Mouse (Mus musculus) kidney, adult 9 months (tissue): ENCODE measurements around the gene Pelp1.

Experiments used
- DNase-seq: peaks from one replicate; pipeline ENCODE4 v3.0.0; 2022

The Pelp1 gene

GRCm38 (mm10) chr11:70419486-70419885 is 9.7 kb upstream of the Pelp1 start:
- DNase-seq, result no peak

- DNase-seq, result no peak
These were observed 8.4 kb upstream of the Pelp1 start for GRCm38 (mm10) chr11:70418199-70418598.

DNA sequence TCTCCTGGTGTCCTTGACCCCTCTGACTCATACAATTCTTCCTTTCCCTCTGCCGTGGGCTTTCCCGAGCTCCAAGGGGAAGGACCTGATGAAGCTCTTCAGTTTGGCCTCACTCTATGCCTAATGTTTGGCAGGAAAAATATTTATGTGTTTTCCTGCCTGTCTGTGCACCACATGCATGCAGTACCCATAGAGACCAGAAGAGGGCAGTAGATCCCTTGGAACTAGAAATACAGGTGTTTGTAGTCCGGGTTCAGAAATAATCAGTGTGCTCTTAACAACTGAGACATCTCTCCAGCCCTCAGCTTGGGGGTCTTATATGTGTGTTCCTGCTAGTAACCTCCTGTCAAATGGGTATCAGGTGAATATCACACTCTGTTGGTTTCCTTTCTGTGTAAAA is 4.1 kb upstream of the Pelp1 start:
- DNase-seq, result peak; percentile 90

DNA sequence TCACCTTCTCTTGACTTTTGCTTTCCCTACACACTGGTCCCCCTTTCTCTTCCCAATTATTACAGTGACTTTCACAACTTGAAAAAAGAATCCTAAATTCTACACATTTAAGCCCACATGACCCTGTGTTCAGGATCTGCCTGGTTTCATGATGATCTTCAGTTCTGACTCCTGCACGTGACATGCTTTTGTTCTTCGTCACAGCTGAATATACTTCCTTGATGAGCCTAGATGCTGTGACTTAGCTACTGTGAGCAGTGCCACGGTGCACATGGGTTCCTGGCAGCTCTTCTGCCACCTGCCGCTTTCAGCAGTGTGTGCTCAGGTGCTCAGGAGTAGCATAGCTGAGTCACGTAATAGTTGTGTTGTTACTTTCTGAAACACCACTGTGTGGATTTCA is 2.8 kb upstream of the Pelp1 start:
- no peak for DNase-seq

- DNase-seq, result no peak
These were observed 439 bp upstream of the Pelp1 start for GRCm38 (mm10) chr11:70410297-70410643.

DNA sequence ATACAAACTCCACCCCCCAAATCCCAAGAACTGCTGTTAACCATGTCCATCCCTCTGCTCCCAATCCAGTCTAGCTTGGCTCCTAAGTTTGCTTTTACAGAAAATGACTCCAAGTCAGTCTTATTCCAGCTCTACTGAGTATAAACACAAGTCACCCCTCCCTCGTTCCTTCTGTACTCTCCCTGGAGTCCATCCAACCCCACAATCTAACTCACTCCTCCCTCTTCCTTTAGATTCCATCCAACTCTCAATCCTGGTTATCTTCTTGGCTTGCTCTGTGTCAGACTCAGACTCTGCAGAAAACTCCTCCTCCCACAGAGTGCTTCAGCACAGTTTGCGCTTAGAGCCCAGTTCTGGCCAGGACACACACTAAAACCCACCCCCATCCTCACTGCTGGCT is 6.2 kb downstream of the Pelp1 start:
- no peak for DNase-seq

DNA sequence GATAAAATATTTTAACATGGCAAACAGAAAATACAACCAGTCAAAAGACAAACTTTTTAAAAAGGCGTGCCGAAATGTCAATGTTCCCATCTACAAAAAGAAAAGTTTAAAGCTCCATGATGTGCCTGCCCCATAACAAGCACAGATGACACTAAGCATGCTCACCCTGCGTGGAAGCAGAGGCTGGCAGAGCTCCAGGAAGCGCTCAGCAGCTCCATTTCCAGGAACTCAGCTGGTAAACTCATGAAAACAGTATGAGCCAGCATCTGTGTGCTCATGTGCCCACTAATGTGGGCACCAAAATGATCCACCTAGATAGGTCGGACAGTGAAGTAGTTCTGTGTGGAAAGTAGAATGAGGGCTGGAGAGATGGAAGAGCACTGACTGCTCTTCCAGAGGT is 20.4 kb downstream of the Pelp1 start:
- DNase-seq, result no peak

DNA sequence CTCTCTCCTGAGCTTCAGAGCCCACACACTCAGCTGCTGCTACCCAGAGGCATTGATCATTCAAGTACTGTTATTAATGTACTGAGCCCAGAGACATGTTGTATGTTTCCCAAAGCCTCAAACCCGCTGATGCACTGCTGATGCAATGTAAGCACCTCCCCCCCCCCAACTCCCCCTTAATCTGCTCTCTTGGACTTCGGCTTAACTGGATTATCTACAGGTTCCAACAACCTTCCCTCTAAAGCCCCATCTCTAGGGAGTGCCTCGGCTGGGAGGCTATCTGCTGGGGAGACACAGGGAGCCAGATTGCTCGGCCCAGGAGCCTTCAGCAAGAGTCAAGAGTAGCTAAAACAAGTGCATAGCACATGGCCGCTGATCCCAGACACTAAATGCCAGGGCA is 22.4 kb downstream of the Pelp1 start:
- no peak for DNase-seq

- DNase-seq, result no peak
These were observed 25.7 kb downstream of the Pelp1 start for GRCm38 (mm10) chr11:70384136-70384535.

DNA sequence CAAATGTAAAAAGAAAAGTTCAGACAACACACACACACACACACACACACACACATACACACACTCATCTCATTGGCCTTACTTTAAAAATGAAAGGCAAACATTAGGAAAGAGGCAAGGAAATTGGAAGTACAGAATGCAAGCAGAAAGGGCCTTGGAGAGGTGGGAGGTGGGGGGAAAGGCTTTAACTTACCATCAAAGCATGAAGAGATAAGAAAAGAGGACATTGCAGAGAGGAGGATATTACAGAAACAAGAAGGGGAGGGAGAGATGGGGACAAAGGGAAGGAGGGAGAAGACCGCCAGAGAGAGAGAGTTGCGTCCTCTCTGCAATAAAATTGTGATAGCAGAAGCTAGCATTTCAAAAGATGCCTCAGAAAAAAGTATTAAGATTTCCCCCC is 28.5 kb downstream of the Pelp1 start:
- DNase-seq, result no peak

DNA sequence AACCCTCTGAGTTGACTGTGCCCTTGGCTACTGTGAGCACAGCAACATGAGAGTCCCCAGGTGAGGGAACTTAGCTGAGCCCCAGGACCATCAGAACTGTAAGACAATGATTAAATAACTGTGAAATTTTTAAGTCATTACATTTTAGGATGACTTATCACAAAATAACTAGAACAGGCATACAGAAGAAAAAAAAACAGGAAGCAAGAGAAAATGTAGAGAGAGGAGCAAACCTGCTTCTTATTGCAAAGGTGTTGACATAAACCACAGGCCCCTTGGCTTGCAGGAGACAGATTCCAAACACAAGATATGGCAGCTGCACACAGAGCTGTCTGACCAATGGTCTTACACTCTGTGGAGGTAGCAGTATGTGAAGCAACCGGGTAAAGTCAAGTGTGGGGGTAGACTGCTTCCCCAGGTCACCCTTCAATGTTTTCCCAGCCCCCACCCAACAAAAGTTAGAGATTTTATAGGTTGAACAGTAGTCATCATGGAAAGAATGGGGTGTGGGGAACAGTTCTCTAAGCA is 29.3 kb downstream of the Pelp1 start:
- DNase-seq, result no peak

- no peak for DNase-seq
These were observed 33.8 kb downstream of the Pelp1 start for GRCm38 (mm10) chr11:70376054-70376453.

DNA sequence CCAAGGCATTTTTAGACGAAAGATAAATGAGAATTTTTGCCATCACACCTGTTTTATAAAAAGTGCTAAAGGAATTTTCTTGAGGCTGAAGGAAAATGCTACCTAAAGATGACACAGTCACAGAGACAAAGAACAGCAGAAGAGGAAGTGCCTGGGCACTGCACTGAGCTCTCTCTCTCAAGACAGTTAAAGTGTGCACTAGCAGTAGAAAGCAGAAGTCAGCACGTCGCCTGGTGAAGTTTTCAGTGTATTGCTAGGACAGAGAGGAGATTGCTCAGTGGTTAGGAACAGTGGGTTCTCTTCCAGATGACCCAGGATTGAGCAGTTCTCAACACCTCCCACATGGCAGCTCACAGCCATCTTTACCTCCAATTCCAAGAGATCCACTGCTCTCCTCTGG is 35.5 kb downstream of the Pelp1 start:
- DNase-seq, result no peak

- peak; percentile 81 for DNase-seq
These were observed 36.8 kb downstream of the Pelp1 start for GRCm38 (mm10) chr11:70372849-70373557.

GRCm38 (mm10) chr11:70372396-70372795 is 37.4 kb downstream of the Pelp1 start:
- no peak for DNase-seq

DNA sequence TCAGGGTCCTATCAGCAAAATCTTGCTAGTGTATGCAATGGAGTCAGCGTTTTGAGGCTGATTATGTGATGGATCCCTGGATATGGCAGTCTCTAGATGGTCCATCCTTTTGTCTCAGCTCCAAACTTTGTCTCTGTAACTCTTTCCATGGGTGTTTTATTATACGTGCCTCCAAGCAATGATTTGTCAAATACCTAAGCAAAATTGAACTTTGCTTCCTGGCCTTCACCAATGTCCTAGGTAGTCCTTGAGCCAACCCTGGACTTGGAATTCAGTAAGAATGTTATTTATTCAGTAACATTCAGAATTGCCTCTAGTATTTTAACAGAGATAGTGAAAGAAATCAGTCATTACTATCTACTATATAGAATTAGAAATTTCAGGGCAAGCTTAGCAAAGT is 41.2 kb downstream of the Pelp1 start:
- peak; percentile 69 for DNase-seq

GRCm38 (mm10) chr11:70367701-70368100 is 42.1 kb downstream of the Pelp1 start:
- peak; percentile 62 for DNase-seq

GRCm38 (mm10) chr11:70351868-70352267 is 58.0 kb downstream of the Pelp1 start, which contains the start of gene Alox15:
Gene Alox15, minus strand, starts transcription at chr11:70352031.
- DNase-seq, result no peak

DNA sequence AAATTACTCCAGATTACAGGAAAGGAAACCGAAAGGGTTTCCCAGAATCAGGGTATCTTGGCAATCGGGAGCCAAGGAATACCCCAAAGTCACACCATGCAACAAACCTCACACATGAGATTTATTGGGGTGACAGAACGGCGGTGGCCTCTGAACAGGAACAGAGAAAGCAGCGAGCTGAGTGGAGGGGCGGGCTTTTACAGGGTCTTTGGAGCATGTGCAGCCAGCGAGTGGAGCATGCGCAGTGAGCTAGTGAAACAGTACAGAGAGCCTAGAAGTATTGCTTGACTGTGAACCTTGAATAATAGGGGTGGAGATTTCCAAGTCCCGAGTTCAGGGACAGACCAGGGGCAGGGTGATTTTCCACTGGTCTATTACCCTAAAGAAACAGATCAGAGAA is 61.2 kb downstream of the Pelp1 start:
- no peak for DNase-seq

DNA sequence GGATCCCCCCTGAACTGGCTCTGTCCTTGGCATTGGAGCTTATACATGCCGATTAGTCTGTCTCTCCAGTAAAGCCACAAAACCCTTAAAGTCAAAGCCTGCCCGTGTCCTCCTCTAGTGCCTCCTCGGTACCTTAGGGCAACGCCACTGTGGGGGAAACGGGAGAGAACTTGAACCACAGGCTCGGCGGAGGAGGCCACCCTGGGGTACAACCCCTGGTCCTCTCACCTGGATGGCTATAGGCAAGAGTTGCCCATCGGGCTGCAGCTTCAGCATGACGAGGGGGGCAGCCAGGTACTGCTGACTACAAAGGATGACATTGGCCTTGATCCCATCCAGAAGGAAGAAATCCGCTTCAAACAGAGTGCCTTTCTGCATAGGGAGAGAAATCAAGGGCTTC is 62.0 kb downstream of the Pelp1 start:
- no peak for DNase-seq

DNA sequence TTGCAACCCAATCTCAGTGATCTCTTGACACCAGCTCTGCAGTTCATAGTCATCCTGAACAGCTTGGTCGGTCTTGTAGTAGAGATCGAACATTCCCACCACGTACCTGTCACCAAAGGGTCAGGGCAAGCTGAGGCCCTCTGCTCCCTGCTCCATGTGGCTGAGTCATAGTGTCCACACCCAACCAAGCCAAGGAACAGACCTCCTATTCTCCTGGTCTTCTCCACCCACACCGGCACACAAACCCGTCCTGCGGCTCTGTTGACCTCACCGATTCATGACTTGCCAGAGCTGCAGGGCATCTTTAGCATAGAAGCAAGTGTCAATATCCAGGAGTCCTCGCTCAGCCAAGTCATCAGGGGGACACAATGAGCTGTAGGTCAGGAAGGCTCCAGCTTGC is 64.3 kb downstream of the Pelp1 start:
- no peak for DNase-seq

DNA sequence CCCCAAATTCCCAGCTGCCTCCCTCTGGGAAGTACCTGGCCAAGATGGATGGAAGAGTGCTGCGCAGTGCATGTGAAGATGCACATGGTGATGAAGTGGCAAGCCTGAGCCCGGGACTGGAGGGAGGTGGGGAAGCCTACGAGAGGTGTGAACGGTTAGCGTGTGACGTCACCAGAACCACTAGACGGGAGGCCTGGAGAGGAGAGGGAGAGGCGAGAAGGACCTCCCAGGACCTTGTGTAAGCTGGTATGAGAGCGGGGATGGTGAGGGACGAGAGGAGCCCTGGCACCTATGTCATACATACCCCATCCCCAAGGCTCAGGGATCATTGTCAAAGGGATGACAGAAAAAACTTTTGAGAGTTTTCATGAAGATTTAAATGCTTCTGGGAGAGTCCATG is 64.8 kb downstream of the Pelp1 start:
- DNase-seq, result no peak
